Mouse (Mus musculus): ENCODE data around the gene Ccdc169.

The Ccdc169 gene

DNA sequence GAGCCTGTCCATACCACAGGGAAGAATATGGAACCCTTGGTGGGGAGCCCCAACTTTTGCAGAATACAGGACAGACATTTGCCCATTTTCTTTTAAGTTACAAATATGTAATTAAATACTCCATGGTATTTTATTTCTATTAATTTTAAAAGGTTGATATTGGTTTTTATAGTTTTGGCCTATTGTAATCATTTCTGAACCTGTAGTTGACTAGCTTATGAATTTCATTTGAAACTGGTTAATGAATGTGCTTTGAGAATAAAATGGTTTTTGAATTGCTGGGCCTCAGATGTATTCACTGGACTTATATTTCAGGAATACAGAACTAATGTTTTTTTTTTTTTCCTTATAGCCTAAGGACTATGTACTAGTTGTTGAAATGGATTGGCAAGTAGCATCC, at the start of gene Ccdc169:
TSS of gene Ccdc169 (plus strand) at position 301 of the 400 bp plus-strand sequence.
- no peak for DNase-seq

DNA sequence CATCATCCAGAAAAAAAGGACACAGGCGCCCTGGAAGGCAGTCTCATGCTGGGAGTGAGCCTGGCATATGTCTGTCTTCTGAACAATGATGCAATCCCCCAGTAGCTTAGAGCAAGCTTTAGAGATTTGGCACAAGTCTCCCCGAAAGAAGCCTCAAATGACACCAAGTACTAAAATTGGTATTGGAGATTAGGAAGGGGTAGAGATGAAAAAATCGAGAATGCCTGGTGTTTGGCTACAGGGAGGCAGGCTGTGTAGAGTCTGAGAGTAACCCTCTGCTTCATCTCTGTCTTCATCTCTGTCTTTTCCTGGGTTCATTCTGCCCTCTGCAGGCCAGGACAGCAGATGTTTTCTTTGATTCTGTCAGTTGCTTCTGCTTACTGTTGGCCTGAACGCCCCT, 49.8 kb upstream of the Ccdc169 start:
- peak; percentile 55 for DNase-seq

DNA sequence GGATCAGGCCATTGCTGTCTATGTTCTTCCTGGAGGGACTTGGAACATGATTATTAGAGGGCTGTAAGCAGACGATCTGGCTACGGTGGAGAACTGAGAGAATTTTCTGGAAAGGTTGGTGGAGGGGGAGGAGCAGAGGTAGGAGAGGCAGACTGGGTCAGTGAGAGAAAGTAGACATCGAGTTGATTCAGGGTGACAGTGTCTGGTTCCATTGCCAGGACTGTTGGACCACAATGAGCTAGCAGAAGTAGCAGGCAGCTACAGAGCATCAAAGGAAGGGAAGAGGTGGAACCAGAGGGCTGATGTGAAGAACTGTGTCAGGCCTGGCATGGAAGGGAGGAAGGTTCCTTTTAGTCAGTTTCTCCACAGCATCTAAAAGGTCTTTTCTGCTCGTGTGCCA, 48.8 kb upstream of the Ccdc169 start:
- DNase-seq: peak; percentile 60

DNA sequence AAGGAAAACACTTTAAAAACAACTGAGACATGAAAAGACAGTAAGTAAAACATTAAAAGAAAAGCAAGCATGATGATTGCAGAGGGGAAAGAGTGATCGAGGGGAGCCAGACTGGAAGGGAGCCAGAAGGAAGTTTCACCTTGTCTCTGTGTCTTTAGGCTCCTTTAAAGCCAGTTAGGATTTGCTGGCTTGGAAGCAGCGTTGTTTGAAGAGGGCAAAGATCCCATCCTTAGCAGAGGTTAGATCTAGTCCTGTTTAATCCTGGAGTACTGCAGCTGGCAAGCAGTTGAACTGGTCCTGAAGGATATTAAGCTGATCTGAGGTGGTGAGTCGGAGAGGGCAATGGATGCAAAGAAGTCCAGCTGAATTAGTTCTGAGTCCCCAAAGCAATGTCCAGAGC, 48.3 kb upstream of the Ccdc169 start:
- DNase-seq: no peak

DNA sequence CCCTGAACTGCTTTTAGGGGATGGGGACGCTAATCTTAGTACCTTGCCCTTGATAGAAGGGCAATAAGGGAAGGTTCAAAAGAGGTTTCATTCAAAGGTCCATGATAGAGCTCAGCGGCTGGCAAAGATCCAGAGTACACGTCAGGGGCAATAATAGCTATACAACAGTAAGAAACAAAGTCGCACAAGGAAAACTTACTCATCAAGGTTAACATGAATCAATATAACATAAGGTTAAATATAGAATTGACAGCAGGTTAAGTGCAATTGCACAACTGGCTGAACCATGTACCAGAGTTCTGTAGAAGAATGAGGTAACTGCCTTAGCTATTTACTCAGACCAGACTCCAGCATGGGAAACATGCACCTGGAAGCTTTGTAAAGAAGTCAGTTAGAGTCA, 47.8 kb upstream of the Ccdc169 start:
- DNase-seq: peak; percentile 78

DNA sequence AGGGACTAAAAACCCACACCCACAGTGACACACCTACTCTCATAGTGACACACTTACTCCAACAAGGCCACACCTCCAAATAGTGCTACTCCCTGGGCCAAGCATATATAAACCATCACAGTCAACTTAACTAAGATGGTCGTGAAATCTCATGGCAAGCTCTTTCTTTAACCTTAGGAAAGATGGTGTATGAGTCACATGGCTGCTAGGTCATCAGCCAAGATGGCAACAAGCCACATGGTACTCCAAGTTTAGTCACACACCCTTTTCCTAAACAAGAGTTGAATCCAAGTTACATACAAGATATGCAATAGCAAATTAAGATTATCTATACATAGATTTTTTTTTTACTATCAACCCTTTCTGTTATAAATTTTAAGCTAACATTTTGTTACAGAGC, 44.0 kb upstream of the Ccdc169 start:
- DNase-seq: peak; percentile 43

DNA sequence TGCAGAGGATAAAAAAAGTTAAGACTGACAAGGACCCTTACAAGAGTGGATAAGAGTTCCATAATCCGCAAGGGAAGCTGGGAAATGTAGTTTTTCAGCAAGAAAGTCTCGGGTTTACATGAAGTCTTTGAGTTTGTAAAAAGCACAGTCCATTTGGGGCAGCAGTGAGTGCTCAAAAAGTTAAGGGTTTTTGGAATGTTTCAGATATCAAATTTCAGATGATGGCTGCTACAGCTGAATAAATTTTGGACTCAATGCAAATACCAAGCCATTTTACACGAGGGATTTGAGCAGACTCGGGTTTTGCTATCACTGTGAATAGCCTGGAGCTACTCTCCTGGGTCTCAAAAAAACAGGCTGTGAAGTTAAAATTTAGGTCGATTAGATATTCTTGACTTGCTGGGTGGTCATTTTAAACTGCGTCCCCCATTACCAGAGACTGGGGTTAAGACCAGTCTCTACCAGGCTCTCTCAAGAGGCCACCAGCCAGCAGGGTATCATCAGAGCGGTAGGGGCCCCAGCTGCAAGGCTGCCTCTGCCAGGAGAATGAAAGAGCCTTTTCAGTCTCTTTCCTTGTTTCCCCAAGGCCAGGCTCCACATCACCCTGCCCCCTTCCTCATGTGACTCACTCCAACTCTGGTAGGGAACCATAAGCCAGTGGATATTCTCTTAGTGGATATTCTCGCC, 41.0 kb upstream of the Ccdc169 start:
- peak; percentile 91 for DNase-seq

DNA sequence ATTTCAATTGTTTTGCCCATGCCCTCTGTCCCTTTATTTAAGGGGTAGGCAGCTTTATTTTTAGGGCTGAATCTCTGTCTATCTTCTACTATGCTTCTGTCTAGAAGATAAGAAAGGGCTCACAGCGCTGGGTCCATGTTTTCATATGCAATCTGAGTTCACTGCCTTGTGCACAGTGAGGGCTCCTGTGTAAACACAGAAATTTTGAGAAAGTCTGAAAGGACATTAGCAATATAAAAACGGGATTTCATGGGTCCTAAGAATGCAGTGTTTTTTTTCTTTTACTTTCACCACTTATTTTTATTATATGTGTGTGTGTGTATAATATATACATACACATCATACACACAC, 40.5 kb upstream of the Ccdc169 start:
- DNase-seq: no peak

DNA sequence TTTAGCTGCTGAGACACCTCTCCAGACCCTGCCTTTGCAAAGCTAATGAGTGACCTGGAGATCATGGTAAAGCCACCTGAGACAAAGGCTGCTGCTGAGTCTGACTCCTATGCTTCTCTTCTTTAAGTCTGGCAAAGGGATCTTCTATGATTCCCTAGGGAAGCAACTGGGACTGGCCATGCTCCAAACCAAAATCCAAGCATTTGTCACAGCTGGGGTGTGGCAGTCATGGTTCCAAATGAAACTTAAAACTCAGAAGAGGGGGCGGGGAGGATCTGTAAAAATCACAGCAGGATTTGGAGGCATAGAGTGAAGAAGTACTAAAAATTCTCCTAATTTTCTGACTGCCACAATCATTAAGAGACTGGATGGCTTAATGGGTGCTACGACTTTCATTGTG, 40.0 kb upstream of the Ccdc169 start:
- peak; percentile 90 for DNase-seq

DNA sequence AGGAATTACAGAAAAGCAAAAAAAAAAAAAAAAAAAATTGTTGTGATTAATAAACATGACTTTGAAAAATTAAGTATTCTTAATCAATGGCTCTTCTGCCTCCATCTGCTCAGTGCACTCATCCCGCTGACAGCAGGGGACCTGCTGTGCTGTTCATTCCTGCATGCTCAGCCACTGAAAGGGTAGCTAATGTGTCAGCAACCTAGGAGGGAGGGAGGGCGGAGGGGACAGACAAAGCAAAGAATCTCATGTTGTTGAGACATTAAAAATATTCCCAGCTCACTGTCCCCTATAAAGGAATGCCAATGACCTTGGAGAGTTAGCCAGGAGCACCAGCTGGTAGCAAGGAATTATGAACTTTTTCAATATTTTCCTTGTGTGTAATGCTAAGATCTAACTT, 39.1 kb upstream of the Ccdc169 start:
- peak; percentile 61 for DNase-seq

DNA sequence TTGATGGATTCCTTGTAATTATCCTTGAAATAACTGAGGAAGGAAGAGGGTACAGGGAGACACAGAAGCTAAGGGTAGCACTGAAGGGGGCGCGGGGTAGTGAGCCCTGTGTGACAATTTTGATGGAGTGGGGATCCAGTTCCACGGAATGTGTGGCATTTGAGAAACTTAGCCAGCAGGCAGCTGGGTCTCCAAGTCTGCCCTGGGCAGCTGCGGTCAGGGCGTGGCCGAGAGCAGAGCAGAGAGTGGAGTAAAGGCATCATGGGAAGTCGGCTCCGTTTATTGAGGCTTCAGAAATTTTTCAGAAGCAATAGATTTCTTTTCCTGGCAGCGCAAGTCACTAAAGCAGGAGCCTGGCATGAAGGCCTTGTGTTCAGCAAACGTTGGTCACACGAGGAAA, 38.1 kb upstream of the Ccdc169 start:
- peak; percentile 67 for DNase-seq

DNA sequence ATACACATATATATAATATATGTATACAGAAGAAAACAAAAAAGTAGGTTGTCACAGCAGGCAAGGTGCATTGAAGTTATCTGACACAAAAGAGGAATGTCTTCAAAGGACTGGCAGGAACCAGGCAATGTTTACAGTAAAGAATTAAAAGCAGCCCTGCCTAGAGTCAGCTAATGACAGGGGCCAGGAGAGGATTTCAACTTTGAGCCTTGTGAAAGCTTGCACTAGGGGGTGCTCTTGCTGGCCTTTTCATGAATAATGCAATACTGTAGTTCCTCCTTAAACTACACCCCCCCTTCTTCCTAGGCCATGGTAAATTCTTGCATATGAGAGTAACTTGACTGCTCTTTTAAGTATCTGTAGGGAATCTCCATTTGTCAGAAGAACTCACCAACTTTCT, 36.0 kb upstream of the Ccdc169 start:
- DNase-seq: no peak

DNA sequence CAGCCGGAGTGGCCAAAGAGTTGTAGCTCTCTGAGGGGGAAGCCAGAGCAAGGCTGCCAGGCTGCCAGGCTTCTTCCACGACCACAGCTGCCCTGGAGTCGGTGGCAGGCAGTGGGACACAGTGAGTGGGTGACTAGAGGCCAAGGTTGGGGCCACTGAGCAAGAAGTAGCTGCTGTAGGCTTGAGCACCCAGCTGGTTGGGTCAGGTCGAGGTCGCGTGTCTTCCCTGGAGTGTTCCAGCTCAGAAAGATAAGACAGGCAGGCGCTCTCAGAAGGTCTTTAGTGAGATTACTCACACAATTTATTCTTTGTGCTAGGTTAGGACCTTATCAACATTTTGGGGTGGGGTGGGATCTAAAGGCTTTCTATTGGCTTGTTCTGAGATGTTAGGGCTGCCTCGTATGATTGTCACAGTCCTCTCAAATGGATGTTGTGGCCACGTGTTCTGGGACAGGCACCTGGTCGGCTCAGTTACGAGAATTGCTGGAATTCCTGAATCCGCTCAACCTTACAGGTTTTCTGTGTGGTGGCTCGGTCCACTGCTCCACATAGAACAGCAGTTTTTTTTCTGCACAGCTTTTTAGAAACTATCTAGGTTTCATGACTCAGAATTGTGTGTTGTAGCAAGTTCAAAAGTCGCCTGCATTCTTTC, 31.6 kb upstream of the Ccdc169 start:
- peak; percentile 82 for DNase-seq

DNA sequence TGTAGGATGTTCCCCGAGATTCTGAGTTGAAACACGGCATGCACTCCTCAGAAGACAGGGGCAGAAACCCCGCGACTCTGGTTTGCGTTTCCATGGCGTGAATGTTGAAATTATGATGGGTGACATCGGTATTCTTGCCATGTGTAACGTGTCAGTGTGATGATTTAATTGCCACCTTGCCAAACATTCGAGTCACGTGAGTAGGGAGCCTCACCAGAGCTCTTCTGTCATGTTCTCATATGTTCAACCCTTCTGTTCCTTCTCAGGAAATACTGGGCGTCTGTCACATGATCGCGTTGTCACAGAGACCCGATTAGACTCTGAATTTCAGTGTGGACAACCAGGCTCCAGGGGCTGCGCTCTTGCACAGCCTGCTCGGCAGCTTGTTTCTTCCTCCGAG, 31.1 kb upstream of the Ccdc169 start:
- peak; percentile 86 for DNase-seq

DNA sequence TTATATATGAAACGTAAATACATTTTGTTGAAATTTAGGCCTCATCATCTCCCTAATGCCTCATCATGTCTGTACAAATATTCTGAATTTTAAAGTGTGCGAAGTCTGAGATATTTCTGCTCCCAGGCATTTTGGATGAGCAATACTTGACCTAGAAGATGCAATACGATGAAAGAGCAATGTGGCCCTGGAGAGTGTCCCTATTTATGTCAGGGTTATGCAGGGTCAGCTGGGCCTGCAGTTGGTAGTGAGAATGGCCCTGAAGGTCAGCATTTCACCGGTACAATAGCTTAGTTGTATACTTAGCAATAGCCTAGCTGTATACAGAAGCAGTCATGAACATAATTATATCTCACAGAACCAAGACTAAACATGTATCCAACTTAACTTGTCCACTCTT, 28.0 kb upstream of the Ccdc169 start:
- DNase-seq: no peak

DNA sequence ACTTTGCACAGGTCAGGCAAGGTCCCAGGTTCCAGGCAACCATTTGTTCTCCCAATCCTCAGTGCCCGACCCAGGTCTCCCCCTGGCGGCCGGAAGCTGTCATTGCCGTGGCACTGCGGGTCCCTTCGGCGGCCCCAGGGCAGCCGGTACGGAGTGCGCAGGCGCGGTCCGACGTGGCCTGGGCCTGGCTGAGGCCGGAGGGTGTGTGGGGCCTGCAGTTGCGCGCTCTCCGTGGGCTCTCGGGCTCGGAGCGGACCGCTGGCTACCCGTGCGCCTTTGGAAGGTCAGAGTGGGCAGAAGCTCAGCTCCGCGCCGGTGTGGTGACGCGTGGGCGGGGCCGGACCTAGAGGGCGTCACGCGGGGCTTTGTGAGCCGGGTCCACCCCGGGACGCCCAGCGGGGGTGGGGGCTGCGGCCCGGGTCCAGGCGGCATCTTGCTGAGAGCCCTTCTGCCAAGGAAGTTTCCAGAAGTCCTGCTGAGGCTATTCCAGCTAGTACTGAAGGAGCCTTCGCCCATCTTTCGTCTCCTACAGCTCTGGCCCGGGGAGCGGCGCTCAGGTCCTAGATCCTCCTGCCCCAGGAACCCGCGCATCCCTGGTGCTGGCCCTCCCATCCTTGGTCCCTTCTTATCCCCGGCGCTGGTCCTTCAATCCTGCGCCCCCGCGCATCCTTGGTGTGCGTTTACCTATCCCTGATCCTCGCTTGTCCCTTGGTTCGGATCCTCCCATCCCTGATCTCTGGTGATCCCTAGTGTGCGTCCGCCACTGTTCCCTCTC, 25.0 kb upstream of the Ccdc169 start, which contains the start of gene Spg20:
TSS of gene Spg20 (plus strand) at position 174 of the 775 bp plus-strand sequence.
- peak; percentile 100 for DNase-seq

DNA sequence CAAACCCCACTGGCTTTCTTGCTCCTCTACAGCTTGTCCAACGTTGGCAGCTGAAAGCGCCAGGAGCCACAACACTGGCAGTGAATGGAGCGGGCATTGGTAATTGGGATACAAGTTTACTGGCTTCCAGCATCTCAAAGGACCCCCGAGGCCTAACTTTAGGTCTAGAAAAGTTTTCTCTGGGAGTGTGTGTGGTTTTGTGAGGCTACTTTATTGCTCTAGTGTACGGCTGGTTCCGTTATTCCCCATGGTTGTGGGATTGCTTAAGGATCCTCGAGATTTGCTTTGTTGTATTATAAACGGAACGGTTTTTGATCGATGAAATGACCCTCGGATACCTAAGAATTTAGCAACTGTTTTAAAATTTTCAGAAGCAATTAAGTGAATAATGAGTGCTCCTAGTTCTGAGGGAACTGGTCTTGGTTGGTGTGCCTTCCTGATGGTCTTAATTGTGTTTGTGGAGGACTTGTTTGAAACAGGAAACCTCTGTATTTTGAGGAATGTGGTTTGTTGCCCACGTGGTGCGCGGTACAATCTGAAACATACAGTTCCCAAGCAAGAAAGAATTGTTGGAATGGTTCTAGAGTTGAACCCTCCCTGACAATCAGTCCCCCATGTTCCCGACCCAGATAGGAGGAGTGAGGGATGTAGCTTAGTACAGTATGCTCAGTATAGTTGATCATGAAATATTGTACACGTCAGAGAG, 24.3 kb upstream of the Ccdc169 start:
- peak; percentile 87 for DNase-seq

DNA sequence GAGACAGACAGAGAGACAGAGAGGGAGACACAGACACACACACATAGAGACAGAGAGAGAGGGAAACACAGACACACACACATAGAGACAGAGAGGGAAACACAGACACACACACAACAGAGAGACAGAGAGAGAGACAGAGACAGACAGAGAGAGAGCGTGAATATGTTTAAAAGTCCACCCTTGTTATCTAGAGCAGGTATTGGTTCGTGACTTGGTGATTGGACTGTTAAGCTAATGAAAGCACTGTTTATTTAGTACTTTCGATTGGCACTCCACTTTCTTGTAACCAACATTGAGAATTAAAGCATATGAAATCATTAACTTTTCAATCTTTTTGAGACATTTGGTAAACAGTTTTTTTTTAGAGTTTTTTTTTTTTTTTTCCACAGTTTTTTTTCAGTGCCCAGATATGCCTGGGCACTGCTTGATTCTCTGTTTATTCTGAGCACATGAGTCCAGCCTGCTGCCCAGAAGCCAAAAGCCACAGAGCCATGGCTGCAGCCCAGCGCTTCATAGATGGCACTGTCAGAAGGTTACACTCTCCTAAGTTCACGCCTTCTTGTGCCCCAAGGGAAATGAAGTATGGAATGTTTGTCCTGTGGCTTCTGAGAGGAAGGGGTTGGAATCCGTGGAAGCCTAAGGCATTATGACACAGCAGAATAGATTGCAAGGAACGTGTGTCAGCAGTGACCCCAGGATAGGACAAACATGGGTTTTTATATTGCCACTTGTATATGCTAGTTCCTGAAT, 22.6 kb upstream of the Ccdc169 start:
- DNase-seq: peak; percentile 94

DNA sequence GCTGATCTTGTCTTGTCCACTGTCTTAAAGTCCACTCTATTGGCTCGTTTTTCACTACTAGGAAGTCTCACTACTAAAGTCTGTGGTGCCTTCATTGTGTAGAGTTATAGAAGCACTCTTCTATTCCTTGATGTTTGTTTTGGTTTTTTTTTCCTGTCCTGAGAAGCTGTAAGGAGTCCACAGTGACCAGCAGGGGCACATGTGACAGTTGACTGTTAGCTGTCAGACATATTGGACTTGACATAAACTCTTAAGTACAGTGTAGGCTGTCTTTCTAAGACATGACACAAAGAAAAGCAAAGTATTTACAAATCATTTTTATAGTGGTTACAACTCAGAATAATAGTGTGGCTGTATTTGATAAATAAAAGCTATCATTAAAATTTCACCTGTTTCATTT, 22.1 kb upstream of the Ccdc169 start:
- no peak for DNase-seq

DNA sequence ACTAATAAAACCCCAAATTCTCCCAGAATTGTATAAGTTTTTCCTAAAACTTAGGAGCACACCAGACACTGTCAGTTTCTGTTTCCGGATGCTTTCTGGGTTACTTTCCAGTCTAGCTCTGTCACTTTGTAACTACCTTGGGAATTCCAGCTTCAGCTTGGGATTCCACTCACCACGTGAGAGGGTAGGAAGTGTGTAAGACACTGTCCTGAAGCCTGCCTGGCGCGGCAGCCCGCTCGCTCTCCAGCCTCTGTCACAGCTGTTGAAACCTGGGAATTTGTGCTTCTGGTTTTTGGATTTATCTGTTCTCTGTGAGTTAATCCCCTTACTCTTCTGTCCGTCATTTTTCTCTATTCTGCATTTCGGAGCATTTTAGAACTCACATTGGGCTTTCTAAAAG, 21.1 kb upstream of the Ccdc169 start:
- peak; percentile 89 for DNase-seq

DNA sequence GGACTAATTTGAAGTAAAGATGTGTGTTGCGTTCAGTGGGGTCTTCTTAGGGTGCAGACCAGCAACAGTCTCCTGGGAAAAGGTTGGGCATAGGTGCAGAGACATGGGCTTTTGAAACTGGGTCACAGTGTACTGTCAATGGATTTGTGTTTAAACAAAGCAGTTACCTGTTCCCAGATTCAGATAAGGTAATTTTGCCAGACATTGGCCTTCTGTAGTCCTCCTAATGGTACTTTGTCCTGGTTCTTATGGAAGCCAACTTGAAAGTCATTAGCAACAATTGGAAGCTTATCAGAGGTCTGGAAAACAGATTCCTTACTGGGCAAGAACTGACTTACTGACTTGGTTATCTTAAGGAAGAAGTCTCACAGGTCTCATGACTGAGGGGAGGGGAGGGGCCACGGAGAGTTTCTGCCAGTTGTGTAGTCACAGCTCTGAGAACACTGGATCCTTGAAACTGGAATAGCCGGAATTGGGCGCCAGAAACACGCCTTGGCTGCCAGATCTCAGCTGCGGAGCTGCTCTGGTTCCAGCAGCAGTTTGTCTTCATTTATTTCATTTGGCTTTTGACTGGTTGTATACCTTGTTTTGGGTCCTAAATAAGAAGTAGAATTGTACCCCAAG, 17.8 kb upstream of the Ccdc169 start:
- DNase-seq: peak; percentile 96

DNA sequence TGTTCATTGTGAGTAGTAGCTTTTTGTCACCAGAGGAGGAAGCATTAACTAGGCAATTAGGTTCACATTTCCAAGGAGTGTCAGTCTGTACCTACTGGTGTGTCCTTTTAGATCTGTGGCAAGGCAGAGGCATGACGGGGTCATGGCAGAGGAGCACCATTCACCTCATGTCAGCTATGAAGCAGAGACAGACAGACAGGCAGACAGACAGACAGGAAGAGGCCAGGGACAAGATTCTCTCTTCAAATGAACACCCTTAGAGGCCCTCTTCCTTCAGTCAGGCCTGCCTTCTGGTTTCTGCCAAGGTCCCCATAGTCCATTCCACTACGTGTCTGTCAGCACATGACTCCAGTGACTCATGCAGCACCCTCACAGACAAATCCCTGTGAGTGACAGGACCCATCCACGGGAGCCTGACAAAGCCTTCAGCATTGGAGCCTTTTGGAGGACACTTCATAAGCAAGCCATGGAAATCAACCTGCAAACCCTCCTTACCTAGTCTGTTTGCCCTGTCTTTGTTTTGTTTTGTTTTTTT, 14.7 kb upstream of the Ccdc169 start:
- peak; percentile 54 for DNase-seq

Measured in heart, adult 11 months (tissue).